Mouse (Mus musculus): ENCODE measurements at regions not wholly inside any gene's neighbourhood (a gene's known extent, or its start where the extent isn't known, plus 50 kb on each side); places are given as distances from the start of the nearest gene placed in this dataset.

DNA sequence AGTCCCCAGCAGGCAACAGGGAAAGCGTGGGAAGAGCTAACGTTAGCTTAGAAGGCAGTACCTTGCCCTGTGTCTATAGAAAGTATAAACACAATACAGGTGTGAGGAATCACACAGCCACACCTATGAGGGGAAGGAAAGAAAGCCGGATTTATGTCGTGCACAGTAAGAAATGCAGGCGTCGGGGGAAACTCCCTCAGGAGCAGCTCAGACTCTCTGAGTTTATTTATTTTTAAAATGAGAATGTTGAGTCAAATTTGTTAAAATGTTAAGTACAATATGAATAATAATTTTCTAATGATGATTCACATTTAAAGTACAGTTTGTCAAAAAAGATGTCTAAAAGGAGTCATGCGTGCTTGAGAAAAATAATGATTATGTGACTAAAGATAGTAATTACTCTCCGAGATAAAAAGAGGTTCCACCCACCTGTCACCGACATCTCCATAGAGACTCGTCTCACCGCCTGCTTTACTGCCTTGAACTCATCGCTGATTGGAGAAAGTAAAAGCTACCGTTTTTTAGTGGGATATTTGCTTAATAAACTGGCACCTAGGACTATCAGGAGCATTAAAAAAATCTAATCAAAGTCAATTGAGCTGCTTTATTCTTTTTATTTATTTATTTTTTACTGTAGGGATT lies 104.5 kb upstream of the Kcnj15 start:
- Histone ChIP-seq H3K9ac (ENCODE audit: low read depth, low read length, severe bottlenecking) (no peak overlapping the region), H3K27ac (replicated peaks; ENCODE audit: low read depth, low read length) (no peak overlapping the region), H3K4me3 (replicated peaks; ENCODE audit: low read length) (no peak overlapping the region), H3K27me3 (ENCODE audit: control insufficient read depth, insufficient read depth, low read length) (no peaks in the 10 kb centered on the region), H3K36me3 (ENCODE audit: control insufficient read depth, insufficient read depth, low read length) (no peaks in the 10 kb centered on the region), H3K4me2 (replicated peaks; ENCODE audit: low read depth, low read length, severe bottlenecking) (no peak overlapping the region), H3K9me3 (ENCODE audit: control insufficient read depth, low read length) (no peaks in the 10 kb centered on the region), H3K4me1 (ENCODE audit: control insufficient read depth, insufficient read depth, low read length) (no peaks in the 10 kb centered on the region)
- no peak for TF ChIP-seq POLR2A (IDR thresholded peaks at IDR 0.05; ENCODE audit: borderline replicate concordance, extremely low read depth, insufficient read depth, insufficient read length)
- DNase-seq (ENCODE audit: low spot score) = no peak
- 67% methylated on average over 13 of the region's 13 CpGs for WGBS
- no peak for ATAC-seq (ENCODE audit: low FRiP score, low read depth)

GRCm38 (mm10) chr16:95168349-95168748 lies 89.0 kb upstream of the Kcnj15 start:
- DNase-seq (ENCODE audit: low spot score) (no peak), ATAC-seq (ENCODE audit: low FRiP score, low read depth) (no peak)
- Histone ChIP-seq H3K27me3 (ENCODE audit: control insufficient read depth, insufficient read depth, low read length) (no peaks in the 10 kb centered on the region), H3K4me3 (replicated peaks; ENCODE audit: low read length) (no peak overlapping the region), H3K27ac (replicated peaks; ENCODE audit: low read depth, low read length) (no peak overlapping the region), H3K4me2 (replicated peaks; ENCODE audit: low read depth, low read length, severe bottlenecking) (no peak overlapping the region), H3K9me3 (ENCODE audit: control insufficient read depth, low read length) (no peaks in the 10 kb centered on the region), H3K9ac (ENCODE audit: low read depth, low read length, severe bottlenecking) (no peak overlapping the region), H3K36me3 (ENCODE audit: control insufficient read depth, insufficient read depth, low read length) (no peaks in the 10 kb centered on the region), H3K4me1 (ENCODE audit: control insufficient read depth, insufficient read depth, low read length) (no peaks in the 10 kb centered on the region)
- no peak for TF ChIP-seq POLR2A (IDR thresholded peaks at IDR 0.05; ENCODE audit: borderline replicate concordance, extremely low read depth, insufficient read depth, insufficient read length)
- 82% methylated on average over 7 of the region's 7 CpGs for WGBS

DNA sequence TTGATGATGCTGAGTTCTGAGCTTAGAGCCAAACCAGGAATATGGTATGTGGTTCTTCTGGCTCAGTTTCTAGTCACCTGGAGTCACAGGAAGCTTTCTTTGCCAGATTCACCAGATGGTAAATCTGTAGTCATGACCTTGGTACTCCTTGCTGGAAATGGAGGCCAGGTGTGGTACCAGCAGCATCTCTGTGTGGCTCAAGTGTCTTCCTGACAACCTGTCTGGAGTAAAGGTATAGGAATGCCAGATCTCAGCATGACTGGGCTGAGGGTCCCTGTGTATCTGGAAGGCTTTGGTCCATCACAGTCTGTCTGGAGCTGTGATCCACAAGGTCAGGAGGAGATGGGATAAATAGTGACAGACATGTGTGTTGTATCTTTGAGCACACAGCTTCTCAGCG lies 88.0 kb upstream of the Kcnj15 start:
- H3K36me3 ChIP-seq (ENCODE audit: control insufficient read depth, insufficient read depth, low read length) = no peaks in the 10 kb centered on the region
- H3K4me3 ChIP-seq (replicated peaks; ENCODE audit: low read length) = no peak overlapping the region
- H3K4me2 ChIP-seq (replicated peaks; ENCODE audit: low read depth, low read length, severe bottlenecking) = no peak overlapping the region
- ATAC-seq (ENCODE audit: low FRiP score, low read depth) (no peak), DNase-seq (ENCODE audit: low spot score) (no peak)
- H3K27ac ChIP-seq (replicated peaks; ENCODE audit: low read depth, low read length) = no peak overlapping the region
- no peak overlapping the region for H3K9ac ChIP-seq (ENCODE audit: low read depth, low read length, severe bottlenecking)
- no peaks in the 10 kb centered on the region for H3K4me1 ChIP-seq (ENCODE audit: control insufficient read depth, insufficient read depth, low read length)
- WGBS = 100% methylated on average over 1 of the region's 1 CpGs
- no peaks in the 10 kb centered on the region for H3K9me3 ChIP-seq (ENCODE audit: control insufficient read depth, low read length)
- no peaks in the 10 kb centered on the region for H3K27me3 ChIP-seq (ENCODE audit: control insufficient read depth, insufficient read depth, low read length)
- no peak for TF ChIP-seq POLR2A (IDR thresholded peaks at IDR 0.05; ENCODE audit: borderline replicate concordance, extremely low read depth, insufficient read depth, insufficient read length)

- no peak for TF ChIP-seq POLR2A (IDR thresholded peaks at IDR 0.05; ENCODE audit: borderline replicate concordance, extremely low read depth, insufficient read depth, insufficient read length)
- Histone ChIP-seq H3K36me3 (ENCODE audit: control insufficient read depth, insufficient read depth, low read length) (no peaks in the 10 kb centered on the region), H3K4me2 (replicated peaks; ENCODE audit: low read depth, low read length, severe bottlenecking) (no peak overlapping the region), H3K4me3 (replicated peaks; ENCODE audit: low read length) (no peak overlapping the region), H3K27ac (replicated peaks; ENCODE audit: low read depth, low read length) (no peak overlapping the region), H3K27me3 (ENCODE audit: control insufficient read depth, insufficient read depth, low read length) (no peaks in the 10 kb centered on the region), H3K4me1 (ENCODE audit: control insufficient read depth, insufficient read depth, low read length) (no peaks in the 10 kb centered on the region), H3K9me3 (ENCODE audit: control insufficient read depth, low read length) (no peaks in the 10 kb centered on the region), H3K9ac (ENCODE audit: low read depth, low read length, severe bottlenecking) (no peak overlapping the region)
- DNase-seq (ENCODE audit: low spot score) (no peak), ATAC-seq (ENCODE audit: low FRiP score, low read depth) (no peak)
- 84% methylated on average over 5 of the region's 5 CpGs for WGBS
These were observed 76.8 kb upstream of the Kcnj15 start for GRCm38 (mm10) chr16:95180562-95180961.

- Histone ChIP-seq H3K27ac (replicated peaks; ENCODE audit: low read depth, low read length) (no peak overlapping the region), H3K36me3 (ENCODE audit: control insufficient read depth, insufficient read depth, low read length) (no peaks in the 10 kb centered on the region), H3K4me3 (replicated peaks; ENCODE audit: low read length) (no peak overlapping the region), H3K9ac (ENCODE audit: low read depth, low read length, severe bottlenecking) (no peak overlapping the region), H3K4me1 (ENCODE audit: control insufficient read depth, insufficient read depth, low read length) (no peaks in the 10 kb centered on the region), H3K27me3 (ENCODE audit: control insufficient read depth, insufficient read depth, low read length) (no peaks in the 10 kb centered on the region), H3K9me3 (ENCODE audit: control insufficient read depth, low read length) (no peaks in the 10 kb centered on the region), H3K4me2 (replicated peaks; ENCODE audit: low read depth, low read length, severe bottlenecking) (no peak overlapping the region)
- WGBS = 87% methylated on average over 9 of the region's 9 CpGs
- no peak for TF ChIP-seq POLR2A (IDR thresholded peaks at IDR 0.05; ENCODE audit: borderline replicate concordance, extremely low read depth, insufficient read depth, insufficient read length)
- ATAC-seq (ENCODE audit: low FRiP score, low read depth) = no peak
- no peak for DNase-seq (ENCODE audit: low spot score)
These were observed 72.0 kb upstream of the Kcnj15 start for GRCm38 (mm10) chr16:95185341-95185740.

DNA sequence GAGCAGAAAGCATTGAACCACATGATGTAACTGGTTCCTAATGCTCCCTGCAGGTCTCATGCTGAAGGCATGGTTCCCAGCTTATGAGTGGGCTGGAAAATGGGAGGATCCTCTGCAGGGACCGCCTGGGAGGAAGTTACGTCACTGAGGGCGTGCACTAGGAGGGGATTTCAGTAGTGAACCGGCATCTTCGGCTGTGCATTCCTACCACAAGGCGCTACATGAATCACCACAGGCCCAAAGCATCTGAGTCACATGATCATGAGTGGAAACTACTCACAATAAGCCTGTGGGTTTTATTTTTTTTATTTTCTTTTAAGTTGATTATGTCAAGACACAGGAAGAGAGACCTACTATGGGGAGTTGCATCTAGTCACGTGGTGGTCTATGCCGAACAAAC lies 68.2 kb upstream of the Kcnj15 start:
- Histone ChIP-seq H3K4me1 (ENCODE audit: control insufficient read depth, insufficient read depth, low read length) (no peaks in the 10 kb centered on the region), H3K27ac (replicated peaks; ENCODE audit: low read depth, low read length) (no peak overlapping the region), H3K27me3 (ENCODE audit: control insufficient read depth, insufficient read depth, low read length) (no peaks in the 10 kb centered on the region), H3K9ac (ENCODE audit: low read depth, low read length, severe bottlenecking) (no peak overlapping the region), H3K4me3 (replicated peaks; ENCODE audit: low read length) (no peak overlapping the region), H3K4me2 (replicated peaks; ENCODE audit: low read depth, low read length, severe bottlenecking) (no peak overlapping the region), H3K36me3 (ENCODE audit: control insufficient read depth, insufficient read depth, low read length) (no peaks in the 10 kb centered on the region), H3K9me3 (ENCODE audit: control insufficient read depth, low read length) (no peaks in the 10 kb centered on the region)
- no peak for TF ChIP-seq POLR2A (IDR thresholded peaks at IDR 0.05; ENCODE audit: borderline replicate concordance, extremely low read depth, insufficient read depth, insufficient read length)
- 85% methylated on average over 8 of the region's 8 CpGs for WGBS
- no peak for ATAC-seq (ENCODE audit: low FRiP score, low read depth)
- DNase-seq (ENCODE audit: low spot score) = no peak
